Mouse (Mus musculus) kidney, postnatal 25 days (tissue): Measurements from ENCODE around the gene Gpr15.

Source experiments
- DNase-seq, 2 experiments: peaks; one replicate each; pipeline ENCODE4 v3.0.0; 2021; ENCODE audit warnings: mixed read lengths in 2 of 2

The Gpr15 gene

DNA sequence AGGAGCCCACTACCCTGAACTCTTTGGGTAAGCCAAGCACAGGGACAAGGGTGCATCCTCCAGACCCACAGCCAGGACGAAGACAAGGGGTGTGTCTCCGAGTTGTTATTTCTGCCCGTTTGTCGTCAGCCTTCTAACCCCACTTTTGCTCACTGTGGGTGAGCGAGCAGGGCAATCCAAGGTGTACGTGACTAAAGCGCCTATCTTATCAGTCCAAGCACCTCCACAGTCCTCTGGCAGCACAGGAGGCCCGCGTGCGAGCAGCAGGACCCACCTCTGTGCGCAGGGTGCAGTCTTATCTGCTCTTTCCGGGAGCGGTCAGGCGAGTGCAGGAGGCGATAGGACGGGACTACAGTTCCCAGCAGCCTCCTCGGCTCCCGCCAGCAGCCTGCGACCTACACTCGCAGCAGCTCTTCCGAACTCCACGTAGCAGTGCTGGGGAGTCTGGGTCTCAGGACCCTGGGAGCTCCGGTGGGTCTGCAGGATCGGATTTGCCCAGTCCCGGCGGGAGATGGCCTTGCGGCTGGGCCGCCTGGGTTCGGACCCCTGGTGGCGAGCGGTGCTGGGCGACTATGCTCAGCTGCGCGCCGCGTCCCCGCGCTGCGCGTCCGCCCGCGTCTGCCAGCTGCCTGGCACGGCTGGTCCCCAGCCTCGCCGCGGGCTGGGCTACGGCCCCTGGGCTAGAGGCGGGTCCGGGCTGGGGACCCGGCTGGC, 48.8 kb downstream of the Gpr15 start, which contains the start of gene Cpox:
Gene Cpox (plus strand): TSS at position 376 of the 714 bp plus-strand sequence.
- peak; percentile 77 to 91 for DNase-seq

DNA sequence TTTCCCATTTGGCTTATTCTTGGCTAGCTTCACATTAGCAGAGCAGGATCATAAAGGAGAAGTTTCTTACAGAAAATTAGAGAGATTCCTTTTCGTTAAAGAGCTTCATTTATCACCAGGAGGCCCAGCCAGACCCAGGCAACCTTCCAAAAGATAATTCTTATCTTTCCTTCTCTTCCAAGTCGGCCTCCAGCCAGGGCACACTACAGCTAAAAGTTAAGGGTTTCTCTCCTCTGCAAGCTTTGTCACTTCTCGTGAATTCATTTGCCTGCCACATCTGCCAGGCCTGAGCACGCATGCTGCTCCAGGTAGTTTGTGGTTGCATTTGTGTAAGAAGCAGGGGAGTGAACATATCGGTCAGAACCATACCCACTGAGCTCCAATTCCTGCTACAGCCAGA, 49.6 kb downstream of the Gpr15 start:
- DNase-seq: peak in 1 of 2 experiments; percentile 20

GRCm38 (mm10) chr16:58668586-58668985, 50.3 kb downstream of the Gpr15 start:
- no peak for DNase-seq
